Mouse (Mus musculus) MEL (cell line): ENCODE measurements around the gene Fam171a2. TPM values are rescaled to one million over a fixed set of nuclear protein-coding genes. Genes with fewer than 3 reads are reported as not detected.

ENCODE experiments used
- DNase-seq: peaks from one replicate; pipeline ENCODE4 v3.0.0; 2011; ENCODE audit warnings: low read depth, low spot score
- H3K27ac ChIP-seq: 2 replicates; pipeline ENCODE4 v1.5.1; 2012; ENCODE audit warnings: low read depth, mild to moderate bottlenecking, control low read depth, low read length, moderate library complexity; ENCODE audit not compliant: control insufficient read depth
- H3K27me3 ChIP-seq, 2 experiments: fragments of 150-350 bp in 1 of 2; sonication (generic) in 1 of 2; 2 replicates each; pipeline ENCODE4 v1.6.1; 2012; ENCODE audit warnings: low read length in 2 of 2, mild to moderate bottlenecking in 2 of 2, improper control_type of control experiment in 1 of 2, moderate library complexity in 1 of 2; ENCODE audit not compliant: insufficient read depth in 2 of 2, control insufficient read depth in 1 of 2
- H3K36me3 ChIP-seq, 2 experiments: 2 replicates each; pipeline ENCODE4 v1.6.1; 2012 to 2014; ENCODE audit warnings: low read length in 2 of 2, improper control_type of control experiment in 1 of 2, inconsistent platforms in 1 of 2, mild to moderate bottlenecking in 1 of 2; ENCODE audit not compliant: insufficient read depth in 2 of 2, control insufficient read depth in 1 of 2
- H3K4me1 ChIP-seq, 2 experiments: fragments of 150-350 bp in 1 of 2; sonication (generic) in 1 of 2; 2 replicates each; pipeline ENCODE4 v1.6.1; 2012; ENCODE audit warnings: low read length in 2 of 2, improper control_type of control experiment in 1 of 2, mild to moderate bottlenecking in 1 of 2; ENCODE audit not compliant: insufficient read depth in 2 of 2, control insufficient read depth in 1 of 2
- H3K4me3 ChIP-seq, 2 experiments: fragments of 150-350 bp in 1 of 2; sonication (generic) in 1 of 2; 2 replicates each; pipeline ENCODE4 v1.5.1; 2012; ENCODE audit warnings: low read depth in 2 of 2, low read length in 2 of 2, mild to moderate bottlenecking in 2 of 2, moderate library complexity in 2 of 2, control low read depth in 1 of 2, improper control_type of control experiment in 1 of 2; ENCODE audit not compliant: control insufficient read depth in 1 of 2, insufficient read depth in 1 of 2
- H3K79me2 ChIP-seq: 2 replicates; pipeline ENCODE4 v1.6.1; 2012; ENCODE audit warnings: mild to moderate bottlenecking, low read length, moderate library complexity; ENCODE audit not compliant: control insufficient read depth, poor library complexity, insufficient read depth
- H3K9ac ChIP-seq: 2 replicates; pipeline ENCODE4 v1.6.1; 2012; ENCODE audit warnings: low read depth, mild to moderate bottlenecking, control low read depth, low read length, moderate library complexity; ENCODE audit not compliant: control insufficient read depth, poor library complexity, severe bottlenecking
- H3K9me3 ChIP-seq: fragments of 150-350 bp; sonication (generic); replicated peaks from 2 replicates; pipeline ENCODE4 v1.6.1; 2012; ENCODE audit warnings: mild to moderate bottlenecking, low read length, improper control_type of control experiment, moderate library complexity; ENCODE audit not compliant: insufficient read depth
- CHD1 ChIP-seq: IDR thresholded peaks from 2 replicates; pipeline ENCODE4 v1.6.1; 2012; ENCODE audit warnings: low read depth, mild to moderate bottlenecking, inconsistent platforms, low read length, improper control_type of control experiment
- ELF1 ChIP-seq: IDR thresholded peaks from 2 replicates; pipeline ENCODE4 v1.6.1; 2014; ENCODE audit warnings: low read depth, mild to moderate bottlenecking, inconsistent platforms, low read length, improper control_type of control experiment, moderate library complexity
- EP300 ChIP-seq, 2 experiments: IDR thresholded peaks; 2 replicates each; pipeline ENCODE4 v1.6.1; 2011; ENCODE audit warnings: improper control_type of control experiment in 2 of 2, low read length in 2 of 2, low read depth in 1 of 2, mild to moderate bottlenecking in 1 of 2
- ETS1 ChIP-seq: IDR thresholded peaks from 2 replicates; pipeline ENCODE4 v1.6.1; 2012; ENCODE audit warnings: low read depth, mild to moderate bottlenecking, inconsistent platforms, low read length, improper control_type of control experiment, moderate library complexity
- GATA1 ChIP-seq: IDR thresholded peaks from 2 replicates; pipeline ENCODE4 v1.6.1; 2011; ENCODE audit warnings: low read depth, low read length, improper control_type of control experiment
- JUND ChIP-seq: IDR thresholded peaks from 2 replicates; pipeline ENCODE4 v1.6.1; 2011; ENCODE audit warnings: low read depth, mild to moderate bottlenecking, improper control_type of control experiment, low read length
- KAT2A ChIP-seq: conservative IDR thresholded peaks from 2 replicates; pipeline ENCODE4 v1.6.1; 2012; ENCODE audit warnings: low read depth, low read length, improper control_type of control experiment, inconsistent platforms
- MAX ChIP-seq: IDR thresholded peaks from 2 replicates; pipeline ENCODE4 v1.6.1; 2011; ENCODE audit warnings: low read length, improper control_type of control experiment
- MEF2A ChIP-seq: IDR thresholded peaks from 2 replicates; pipeline ENCODE4 v1.6.1; 2014; ENCODE audit warnings: low read depth, mild to moderate bottlenecking, inconsistent platforms, low read length, improper control_type of control experiment; ENCODE audit not compliant: poor library complexity, insufficient replicate concordance, severe bottlenecking; ENCODE audit errors: extremely low read depth
- MXI1 ChIP-seq: IDR thresholded peaks from 2 replicates; pipeline ENCODE4 v1.6.1; 2011; ENCODE audit warnings: mild to moderate bottlenecking, low read depth, low read length, improper control_type of control experiment
- NELFE ChIP-seq: IDR thresholded peaks from 2 replicates; pipeline ENCODE4 v1.6.1; 2011; ENCODE audit warnings: low read depth, low read length, improper control_type of control experiment
- NRF1 ChIP-seq: IDR thresholded peaks from 2 replicates; pipeline ENCODE4 v1.6.1; 2014; ENCODE audit warnings: low read depth, mild to moderate bottlenecking, inconsistent platforms, low read length, improper control_type of control experiment, moderate library complexity; ENCODE audit not compliant: poor library complexity, insufficient read depth, severe bottlenecking
- SMC3 ChIP-seq: IDR thresholded peaks from 2 replicates; pipeline ENCODE4 v1.6.1; 2011; ENCODE audit warnings: low read depth, low read length, improper control_type of control experiment
- TAL1 ChIP-seq: IDR thresholded peaks from 2 replicates; pipeline ENCODE4 v1.6.1; 2012; ENCODE audit warnings: mild to moderate bottlenecking, inconsistent platforms, low read length, moderate library complexity, mixed read lengths
- TBP ChIP-seq: IDR thresholded peaks from 2 replicates; pipeline ENCODE4 v1.8.0; 2011; ENCODE audit warnings: low read depth, low read length, improper control_type of control experiment
- USF2 ChIP-seq, 2 experiments: IDR thresholded peaks; 2 replicates each; pipeline ENCODE4 v1.6.1; 2011 to 2012; ENCODE audit warnings: improper control_type of control experiment in 2 of 2, low read length in 2 of 2, borderline replicate concordance in 1 of 2, inconsistent platforms in 1 of 2, low read depth in 1 of 2, mild to moderate bottlenecking in 1 of 2; ENCODE audit not compliant: insufficient read depth in 1 of 2
- ZMIZ1 ChIP-seq: IDR thresholded peaks from 2 replicates; pipeline ENCODE4 v1.6.1; 2012; ENCODE audit warnings: low read depth, mild to moderate bottlenecking, inconsistent platforms, low read length, improper control_type of control experiment, moderate library complexity
- ZNF384 ChIP-seq: IDR thresholded peaks from 2 replicates; pipeline ENCODE4 v1.6.1; 2012; ENCODE audit warnings: low read depth, mild to moderate bottlenecking, inconsistent platforms, low read length, improper control_type of control experiment
- polyA plus RNA-seq, 2 experiments: library from polyadenylated mRNA; stranded (reverse) in 1 of 2; unstranded in 1 of 2; fragments of >175 nt in 1 of 2; fragments of >200 nt in 1 of 2; gene quantifications; 2 replicates each; pipeline versions ENCODE4 v1.2.1 to v1.2.4; 2012; ENCODE audit warnings: low replicate concordance in 2 of 2, low read depth in 1 of 2; ENCODE audit not compliant: insufficient read length in 2 of 2, insufficient read depth in 1 of 2, missing spikeins in 1 of 2
- total RNA-seq: library from RNA; depleted of rRNA; stranded (reverse); fragments of 300-350 nt; gene quantifications from 2 replicates; pipeline ENCODE4 v1.2.3, GENCODE M21; 2012

Gene Fam171a2
- total and polyA plus RNA-seq, 3 experiments = 2.0 to 8.8 TPM; not detected in 1

DNA sequence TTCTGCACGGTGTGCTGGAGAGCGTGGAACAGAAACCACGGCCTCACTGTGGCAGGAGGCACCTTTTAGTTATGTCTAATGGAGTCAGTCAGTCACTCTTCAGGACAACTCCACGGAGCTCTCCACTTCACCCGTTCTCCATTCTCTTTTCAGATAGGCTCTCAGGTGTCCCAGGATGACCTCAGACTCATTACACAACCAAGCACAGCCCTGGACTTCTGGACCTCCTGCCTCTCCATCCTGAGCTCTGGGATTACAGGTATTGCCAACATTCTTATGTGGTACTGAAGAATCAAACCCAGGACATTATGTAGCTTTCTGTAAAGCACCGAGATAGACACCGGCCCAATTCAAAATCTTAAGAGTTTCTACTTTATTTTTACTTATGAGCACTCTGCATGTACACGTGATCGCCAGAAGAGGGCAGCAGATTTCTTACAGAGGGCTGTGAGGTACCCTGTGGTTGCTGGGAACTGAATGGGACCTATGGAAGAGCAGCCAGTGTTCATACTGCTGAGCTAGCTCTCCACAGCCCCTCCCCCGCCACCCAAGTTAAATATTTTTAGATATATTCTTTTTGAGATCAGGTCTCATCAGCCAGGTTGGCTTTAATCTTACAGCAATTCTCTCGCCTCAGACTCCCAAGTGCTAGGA, 39.4 kb upstream of the Fam171a2 start (continued):
- no peak for TF ChIP-seq MEF2A
- TF ChIP-seq MAX = peak; percentile 89
- peak; percentile 75 for TF ChIP-seq SMC3
- no peak for TF ChIP-seq ELF1
- no peak for TF ChIP-seq CHD1
- TF ChIP-seq MXI1 = no peak
- TF ChIP-seq ETS1 = no peak
- TF ChIP-seq NELFE = no peak
- no peak for TF ChIP-seq NRF1
- no peak for TF ChIP-seq TBP
- 0 out of 2 replicates have a peak, but pooled peaks have one; percentile 36 for TF ChIP-seq ZNF384
- no peak for TF ChIP-seq GATA1
- TF ChIP-seq USF2 (IDR thresholded peaks at IDR 0.05; ENCODE audit: borderline replicate concordance in 1 of 2, insufficient read depth in 1 of 2, low read depth in 1 of 2, low read length in 2 of 2) = no peak

- Histone ChIP-seq H3K4me3 (no peak overlapping the region), H3K9me3 (no peaks in the 10 kb centered on the region), H3K36me3 (peaks cover 8 to 19% of the 10 kb centered on the region in 2 experiments), H3K27me3 (no peaks in the 10 kb centered on the region), H3K79me2 (no peaks in the 10 kb centered on the region), H3K9ac (no peak overlapping the region; the same call in 1 of the 2 replicates), H3K4me1 (peaks cover 0 to 16% of the 10 kb centered on the region in 2 experiments; a peak in 2 of 4 replicates), H3K27ac (peak overlapping the region; percentile 63)
- DNase-seq = peak; percentile 74
- TF ChIP-seq JUND (peak; percentile 89), TAL1 (peak; percentile 23; the same call in 1 of the 2 replicates), ZMIZ1 (no peak), EP300 (IDR thresholded peaks at IDR 0.05; ENCODE audit: low read depth in 1 of 2, low read length in 2 of 2) (peak; percentile 47 to 55), SMC3 (no peak), KAT2A (no peak), ETS1 (no peak), GATA1 (0 out of 2 replicates have a peak, but pooled peaks have one; percentile 9)
These were observed 34.3 kb upstream of the Fam171a2 start for GRCm38 (mm10) chr11:102481779-102482178.
